Mouse (Mus musculus): ENCODE measurements around the gene Panx2.

Gene Panx2

DNA sequence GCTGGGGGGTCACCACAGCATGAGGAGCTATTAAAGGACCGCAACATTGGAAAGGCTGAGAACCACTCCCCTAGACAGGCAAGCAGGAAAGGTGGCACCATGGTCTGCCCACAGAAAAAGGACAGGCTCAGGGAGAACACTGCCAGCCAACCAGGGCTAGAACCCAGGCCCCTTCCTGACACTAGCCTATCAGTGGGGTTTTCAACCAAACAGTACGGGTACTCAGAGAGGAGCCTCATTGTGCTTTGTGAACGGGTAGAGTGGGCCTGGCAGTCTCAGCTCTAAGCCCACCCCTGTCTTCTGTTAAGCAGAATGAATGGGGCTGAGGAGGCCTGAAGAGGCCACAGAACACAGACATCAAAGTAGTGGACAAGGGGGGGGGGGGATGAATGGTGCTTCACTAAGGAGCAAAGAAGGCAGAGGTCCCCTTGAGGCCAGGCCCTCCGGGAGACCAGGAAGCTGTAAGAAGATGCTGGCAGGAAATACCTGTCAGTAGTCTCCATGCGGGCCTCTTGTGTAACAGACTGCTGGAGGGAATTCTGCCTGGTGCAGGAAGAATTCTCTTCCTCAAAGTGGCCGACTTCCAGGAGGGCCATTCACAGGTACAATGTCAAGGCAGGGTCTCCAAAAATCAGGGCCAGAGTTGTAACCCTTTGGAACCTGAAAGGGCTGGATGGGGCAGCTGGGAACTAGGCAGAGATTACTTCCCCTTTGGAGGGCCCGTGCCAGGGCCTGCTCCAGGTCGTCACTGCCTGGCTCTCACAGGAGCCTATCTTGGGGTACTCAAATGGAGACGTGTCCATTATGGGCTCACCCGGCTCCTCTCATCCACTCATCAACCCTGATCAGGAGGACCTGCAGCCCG lies 15.3 kb downstream of the Panx2 start, which contains the start of gene Trabd:
Trabd (plus strand) TSS at position 512 of the 865 bp plus-strand sequence.
- DNase-seq (ENCODE audit: low read depth, low spot score) = no peak

DNA sequence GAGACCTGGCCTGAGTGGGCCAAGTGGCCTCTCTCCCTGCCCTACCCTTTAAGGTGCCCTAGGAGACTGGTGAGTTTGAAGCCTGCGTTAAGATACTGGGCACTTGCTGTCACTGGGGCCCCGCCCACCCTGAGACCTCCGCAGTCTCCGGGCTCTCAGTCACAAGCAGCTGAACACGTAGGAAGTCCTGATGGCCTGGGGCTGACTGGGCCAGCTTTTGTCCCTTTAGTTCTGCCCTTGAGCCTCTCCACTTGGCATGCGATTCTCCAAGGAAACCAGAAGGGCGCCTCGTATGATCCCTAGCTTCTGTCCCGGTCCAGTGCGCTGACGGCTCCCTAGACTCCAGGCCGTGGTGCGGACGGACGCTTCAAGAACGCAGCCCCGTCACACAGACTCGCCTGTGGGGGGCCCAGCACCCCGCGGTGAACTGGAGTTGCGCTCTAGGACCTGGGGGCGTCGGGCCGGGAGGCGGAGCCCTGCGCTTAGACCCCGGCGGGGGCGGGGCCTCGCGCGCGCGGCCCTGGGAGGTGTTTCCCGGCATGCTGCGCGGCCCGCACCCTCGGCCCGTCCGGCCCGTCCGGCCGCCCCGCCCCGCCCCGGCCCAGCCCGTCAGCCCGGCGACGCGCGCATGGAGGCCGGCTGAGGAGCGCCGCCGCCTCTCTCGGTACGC lies 16.1 kb downstream of the Panx2 start:
- peak; percentile 71 for DNase-seq (ENCODE audit: low read depth, low spot score)

DNA sequence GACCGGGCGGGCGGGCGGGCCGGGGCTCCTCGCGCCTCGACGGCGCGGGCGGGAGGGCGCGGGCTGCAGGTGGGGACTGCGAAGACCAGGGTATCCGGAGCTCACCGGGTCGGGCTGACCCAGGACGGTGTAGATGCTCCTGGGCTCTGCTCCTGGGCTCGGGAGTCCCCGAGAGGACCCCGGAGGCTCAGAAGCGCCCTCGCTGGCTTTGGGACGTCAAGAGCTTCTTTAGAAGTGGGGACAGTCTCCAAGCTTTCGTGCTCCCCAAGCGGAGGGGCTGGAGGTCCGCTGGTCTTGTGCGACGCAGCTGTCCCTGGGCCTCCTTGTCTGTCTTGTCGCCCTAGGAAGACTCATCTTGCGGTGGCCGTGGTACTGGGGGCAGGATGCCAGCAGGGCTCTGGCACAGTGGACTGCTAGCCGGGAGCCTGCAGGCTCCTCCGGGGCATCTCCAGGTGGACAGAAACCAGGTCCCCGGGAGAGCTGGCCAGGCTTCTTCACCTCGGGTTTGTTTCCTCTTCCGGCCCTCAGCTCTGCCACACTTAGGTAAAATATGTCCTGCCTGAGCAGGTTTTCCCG lies 16.7 kb downstream of the Panx2 start:
- no peak for DNase-seq (ENCODE audit: low read depth, low spot score)

DNA sequence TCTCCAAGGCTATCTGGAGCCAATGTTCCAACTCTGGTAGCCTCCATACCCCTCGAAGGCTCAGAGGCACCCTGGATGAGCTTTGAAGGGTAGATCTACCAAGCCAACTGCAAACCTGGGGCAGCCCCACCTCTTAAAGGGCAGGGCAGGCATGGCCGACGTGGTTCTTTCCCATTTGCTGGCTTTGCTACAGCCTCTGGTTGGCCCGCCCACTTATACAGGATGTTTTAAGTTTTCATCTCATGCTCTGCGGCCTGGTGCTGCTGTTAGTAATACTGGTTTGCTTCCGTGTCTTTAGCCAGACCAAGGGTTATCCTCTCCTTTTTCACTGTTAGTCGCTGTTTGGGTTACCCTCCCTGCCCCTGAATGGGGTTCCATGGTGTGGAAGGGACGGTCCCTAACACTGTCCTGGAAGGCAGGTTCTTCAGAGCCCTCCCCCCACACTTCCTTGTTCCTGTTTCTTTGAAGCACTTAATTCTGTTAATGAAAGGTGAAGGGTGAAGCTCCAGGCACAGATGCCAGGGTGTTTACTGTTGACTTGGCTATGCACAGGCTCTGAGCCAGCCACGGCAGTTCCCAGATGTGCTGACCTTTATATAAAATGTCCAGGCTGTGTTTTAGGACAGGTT lies 18.8 kb downstream of the Panx2 start:
- DNase-seq (ENCODE audit: low read depth, low spot score) = no peak

DNA sequence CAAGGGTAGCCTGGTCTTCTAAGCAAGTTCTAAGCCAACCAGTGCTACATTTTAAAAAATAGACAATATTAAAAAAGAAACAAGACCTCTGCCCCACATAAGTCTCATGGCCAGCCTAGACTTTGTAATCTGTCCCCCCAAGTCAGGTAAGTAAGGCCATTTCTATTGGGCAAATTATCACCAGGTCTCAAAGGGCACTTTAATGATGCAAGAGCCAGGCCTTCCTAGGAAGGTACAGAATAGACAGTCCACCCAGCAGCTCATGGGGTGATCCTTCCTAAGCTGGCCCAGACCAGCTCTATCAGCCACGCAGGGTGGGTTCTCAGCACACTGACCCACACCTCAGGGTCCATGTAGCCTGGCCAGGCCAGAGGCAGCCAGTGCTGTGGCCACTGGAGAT lies 24.4 kb downstream of the Panx2 start:
- no peak for DNase-seq (ENCODE audit: low read depth, low spot score)

DNA sequence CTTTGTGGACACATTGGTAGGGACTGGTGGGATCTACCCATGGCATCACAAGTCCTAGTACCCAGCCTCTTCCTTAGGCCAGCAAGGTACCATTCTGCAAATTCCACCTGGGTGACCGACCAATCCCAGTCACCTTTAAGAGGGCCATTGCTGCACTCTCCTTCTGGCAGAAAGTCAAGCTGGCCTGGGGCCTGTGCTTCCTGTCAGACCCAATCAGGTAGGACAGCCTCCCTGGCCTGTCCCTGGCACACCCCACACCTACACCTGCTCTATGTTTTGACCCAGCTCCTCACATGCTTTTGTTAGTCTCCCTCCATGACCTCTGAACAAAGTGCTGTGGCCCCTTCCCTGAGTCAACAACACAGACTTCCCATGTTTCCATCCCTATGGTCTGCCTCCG lies 25.3 kb downstream of the Panx2 start:
- DNase-seq (ENCODE audit: low read depth, low spot score) = no peak

DNA sequence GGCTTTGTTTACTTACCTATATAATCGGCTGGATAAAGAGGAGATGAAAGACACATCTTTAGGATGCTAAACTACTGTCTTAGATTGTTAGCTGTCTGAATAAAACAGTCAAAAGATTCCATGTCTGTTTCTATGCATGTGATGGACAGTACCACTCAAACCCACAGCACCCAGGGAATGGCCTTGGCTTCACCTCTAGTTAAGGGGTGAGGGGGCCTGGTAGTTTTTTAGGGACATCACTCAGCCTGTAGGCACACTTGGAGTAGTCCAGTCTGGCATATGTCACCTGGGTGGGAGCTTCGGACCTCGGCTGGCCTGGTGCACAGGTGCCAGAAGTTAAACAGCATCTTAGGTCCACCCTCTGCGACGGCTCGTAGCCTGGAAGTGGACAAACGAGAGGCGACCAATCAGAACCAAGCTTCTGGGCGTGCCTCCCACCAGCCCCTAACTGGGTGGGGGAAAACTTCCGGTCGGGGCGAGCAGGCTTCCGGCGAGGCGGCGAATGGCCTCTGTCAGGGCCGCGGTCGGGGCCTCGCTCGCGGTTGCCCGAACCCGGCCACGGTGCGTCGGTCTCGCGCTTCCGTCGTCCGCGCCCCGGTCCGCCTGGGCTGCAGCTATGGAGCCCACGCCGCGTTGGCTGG lies 29.2 kb downstream of the Panx2 start, which contains the start of gene Selenoo:
Selenoo (plus strand) TSS at position 478 of the 641 bp plus-strand sequence.
- peak; percentile 75 for DNase-seq (ENCODE audit: low read depth, low spot score)

DNA sequence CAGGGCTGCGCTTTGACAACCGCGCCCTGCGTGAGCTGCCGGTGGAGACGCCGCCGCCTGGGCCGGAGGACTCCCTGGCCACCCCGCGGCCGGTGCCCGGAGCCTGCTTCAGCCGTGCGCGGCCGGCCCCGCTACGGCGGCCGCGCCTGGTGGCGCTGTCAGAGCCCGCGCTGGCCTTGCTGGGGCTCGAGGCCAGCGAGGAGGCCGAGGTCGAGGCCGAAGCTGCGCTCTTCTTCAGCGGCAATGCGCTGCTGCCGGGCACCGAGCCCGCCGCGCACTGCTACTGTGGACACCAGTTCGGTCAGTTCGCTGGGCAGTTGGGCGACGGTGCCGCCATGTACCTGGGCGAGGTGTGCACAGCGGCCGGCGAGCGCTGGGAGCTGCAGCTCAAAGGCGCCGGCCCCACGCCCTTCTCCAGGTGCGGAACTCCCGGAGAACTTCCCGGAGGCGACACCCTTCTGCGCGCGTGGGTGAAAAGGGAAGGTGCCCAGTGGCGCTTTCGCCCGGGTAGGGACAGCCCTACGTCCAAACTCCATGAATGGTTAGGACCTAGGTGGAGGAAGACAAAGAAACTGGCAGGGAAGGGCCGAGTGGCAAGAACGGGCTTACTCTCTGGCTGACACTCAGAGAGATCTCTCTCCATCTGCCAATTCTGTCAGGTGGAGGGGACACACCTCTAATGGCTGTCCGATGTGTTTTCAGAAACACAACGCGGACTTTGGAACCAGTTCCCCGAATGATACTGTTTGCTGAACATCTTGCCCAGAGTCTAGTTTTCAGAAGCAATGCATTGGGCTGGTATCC lies 29.9 kb downstream of the Panx2 start:
- DNase-seq (ENCODE audit: low read depth, low spot score) = no peak

DNA sequence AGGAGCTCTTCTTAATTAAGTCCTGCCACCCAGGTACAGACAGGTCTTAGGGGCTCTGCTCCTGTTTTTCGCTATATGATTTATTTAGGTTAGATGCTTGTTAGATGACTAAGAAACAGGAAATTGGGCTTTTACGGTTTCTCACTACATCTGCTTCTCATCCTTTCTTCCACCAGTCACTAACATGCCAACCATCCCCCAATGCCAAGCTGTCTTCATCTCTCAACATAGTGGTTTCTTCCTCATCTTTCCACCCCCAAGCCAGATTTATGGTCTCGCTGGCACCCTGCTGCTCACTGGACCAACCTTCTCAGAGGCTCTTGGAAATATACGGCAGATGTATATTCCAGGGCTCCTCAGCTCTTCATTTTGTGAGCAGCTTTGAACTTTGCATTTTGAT lies 31.1 kb downstream of the Panx2 start:
- DNase-seq (ENCODE audit: low read depth, low spot score) = no peak

DNA sequence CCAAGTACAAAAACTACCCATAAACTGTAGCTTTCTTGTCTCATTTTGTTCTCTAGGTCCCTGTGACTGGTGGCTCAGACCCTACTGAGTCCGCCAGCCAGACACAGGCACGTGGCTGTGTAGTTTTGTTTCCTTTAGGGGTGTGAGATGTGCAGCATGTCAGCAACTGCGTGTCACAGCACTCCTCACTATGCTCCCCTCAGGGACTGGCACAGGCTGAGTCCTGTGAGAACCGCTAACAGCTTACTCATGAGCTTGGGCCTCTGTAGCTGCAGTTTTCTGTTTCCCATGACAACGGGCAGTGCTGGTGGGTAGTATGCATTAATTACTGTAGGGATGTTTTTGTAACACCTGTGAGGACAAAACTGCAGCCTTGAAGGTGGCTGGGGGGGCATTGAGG lies 32.6 kb downstream of the Panx2 start:
- no peak for DNase-seq (ENCODE audit: low read depth, low spot score)

DNA sequence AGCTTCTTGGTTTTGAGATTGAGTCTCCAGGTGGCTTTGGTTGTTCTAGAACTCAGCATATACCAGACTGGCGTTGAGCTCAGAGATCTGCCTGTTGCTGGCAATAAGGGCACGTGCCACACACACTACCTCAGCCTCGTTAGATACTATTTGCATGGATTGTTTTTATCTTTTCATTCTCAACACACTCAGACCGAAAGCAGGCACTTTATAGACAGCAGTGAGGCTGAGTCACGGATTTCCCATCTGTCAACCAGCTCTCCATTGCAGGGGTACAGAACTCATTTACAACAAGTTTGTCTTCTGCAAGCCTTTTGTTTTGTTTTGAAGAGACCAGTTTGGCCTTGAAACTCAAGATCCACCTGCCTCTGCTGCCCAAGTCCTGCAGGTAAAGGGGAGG lies 37.9 kb downstream of the Panx2 start:
- DNase-seq (ENCODE audit: low read depth, low spot score) = no peak

DNA sequence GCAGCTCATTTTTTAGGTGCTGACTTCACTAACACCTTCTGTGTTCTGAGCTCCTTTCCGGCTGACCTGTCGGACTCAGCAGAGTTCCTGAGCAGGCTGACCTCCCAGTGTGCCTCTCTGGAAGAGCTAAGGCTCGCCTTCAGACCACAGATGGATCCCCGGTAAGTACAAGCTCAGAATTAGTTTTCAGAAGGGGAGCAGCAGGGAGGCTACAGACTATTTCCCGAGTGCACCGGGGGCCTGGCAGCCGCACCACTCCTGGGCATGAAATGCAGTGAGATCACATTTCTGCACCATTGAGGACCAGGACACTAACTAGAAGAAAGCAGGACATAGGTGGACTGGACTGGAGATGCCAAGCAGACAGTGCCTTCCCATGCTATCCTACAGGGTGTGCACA lies 39.1 kb downstream of the Panx2 start:
- no peak for DNase-seq (ENCODE audit: low read depth, low spot score)

DNA sequence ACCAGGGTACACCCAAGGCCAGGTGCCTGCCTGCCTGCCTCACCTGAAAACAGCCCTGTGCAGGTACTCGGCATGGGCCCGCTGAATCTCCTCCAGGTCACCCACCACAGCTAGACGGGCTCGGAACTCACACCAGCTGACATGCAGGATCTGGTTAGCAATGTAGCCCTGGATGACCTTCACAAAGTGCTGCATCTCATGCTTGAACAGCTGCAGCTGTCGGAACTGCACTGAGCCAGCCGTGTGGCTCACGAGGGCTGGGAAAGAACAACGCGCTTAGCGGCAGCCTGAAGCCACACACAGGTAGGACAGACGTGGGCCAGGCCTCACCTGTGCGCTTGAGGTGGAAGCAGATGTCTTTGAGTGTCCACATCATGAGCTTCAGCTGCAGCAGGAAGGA lies 41.3 kb downstream of the Panx2 start:
- DNase-seq (ENCODE audit: low read depth, low spot score) = no peak

DNA sequence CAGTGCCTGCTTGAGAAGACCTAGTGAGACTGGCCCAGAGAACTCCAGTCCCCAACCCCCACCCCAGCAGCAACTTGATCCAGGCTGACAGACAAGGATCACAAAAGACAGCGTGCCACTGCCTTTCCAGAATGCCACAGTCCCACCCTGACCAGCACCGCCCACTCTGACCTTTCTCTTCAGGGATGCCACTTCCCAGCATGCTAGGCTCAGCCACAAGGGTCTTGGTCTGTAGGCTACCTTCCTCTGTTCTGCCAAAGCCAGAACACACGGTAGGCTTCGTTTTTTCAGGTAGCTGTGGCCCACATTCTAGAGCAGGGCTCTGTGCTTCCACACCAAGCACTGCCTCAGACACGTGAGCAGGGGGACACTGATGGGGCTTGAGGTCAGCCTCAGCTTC lies 43.1 kb downstream of the Panx2 start:
- DNase-seq (ENCODE audit: low read depth, low spot score) = no peak

DNA sequence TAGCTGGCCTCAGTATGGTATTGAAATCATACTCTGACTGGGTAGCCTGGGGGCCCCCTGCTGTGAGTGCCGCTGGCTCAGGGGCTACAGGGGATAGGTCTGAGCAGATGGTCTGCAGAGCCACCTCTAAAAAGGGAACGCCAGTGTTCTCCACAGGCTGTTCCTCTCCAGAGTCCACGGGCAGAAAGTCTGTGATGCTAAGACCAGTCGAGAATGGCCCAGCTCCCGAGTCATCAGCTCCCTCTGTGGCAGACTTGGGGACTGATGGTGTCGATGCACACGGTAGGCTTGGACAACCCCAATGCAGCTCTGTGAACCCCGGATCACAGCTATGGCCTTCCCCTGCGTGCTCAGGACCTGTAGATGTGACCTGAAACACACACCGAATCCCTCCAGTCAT lies 44.4 kb downstream of the Panx2 start:
- DNase-seq (ENCODE audit: low read depth, low spot score) = no peak

DNA sequence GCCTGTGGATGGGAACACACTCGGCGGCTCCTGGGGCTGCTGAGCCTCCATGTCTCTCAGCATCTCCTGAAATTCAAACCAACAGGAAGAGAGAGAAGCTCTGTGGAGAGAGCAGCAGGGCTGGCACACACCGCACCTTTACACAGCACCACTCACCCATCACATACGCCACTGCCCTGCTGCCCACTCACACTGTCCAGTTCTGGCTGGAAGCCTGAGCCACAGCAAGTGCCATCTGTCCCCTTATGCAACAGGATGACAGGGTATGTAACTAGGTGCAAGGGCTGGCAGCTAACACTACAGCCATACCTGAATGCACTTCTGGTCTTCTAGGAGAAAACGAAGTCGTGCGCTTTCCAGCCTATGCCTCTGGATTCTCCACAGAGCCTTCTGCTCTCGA lies 44.9 kb downstream of the Panx2 start:
- no peak for DNase-seq (ENCODE audit: low read depth, low spot score)

DNA sequence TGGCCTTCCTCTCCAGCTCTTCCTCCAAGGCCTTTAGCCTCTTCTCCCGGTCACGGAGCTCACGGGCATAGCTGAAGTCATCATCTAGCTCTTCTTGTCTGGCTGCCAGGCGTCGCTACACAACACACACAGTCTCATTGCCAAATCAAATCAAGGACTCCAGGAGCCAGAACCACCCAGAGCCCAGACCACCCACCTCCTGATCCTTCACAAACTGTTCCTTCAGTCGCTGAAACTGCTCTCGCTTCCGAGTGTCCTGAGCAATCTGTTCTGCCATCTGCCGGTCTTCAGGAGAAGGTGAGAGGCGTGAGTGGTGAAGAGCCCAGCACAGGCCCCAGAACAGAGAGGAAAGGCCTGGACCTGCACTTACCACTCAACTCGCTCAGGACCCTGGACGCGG lies 46.5 kb downstream of the Panx2 start:
- no peak for DNase-seq (ENCODE audit: low read depth, low spot score)

DNA sequence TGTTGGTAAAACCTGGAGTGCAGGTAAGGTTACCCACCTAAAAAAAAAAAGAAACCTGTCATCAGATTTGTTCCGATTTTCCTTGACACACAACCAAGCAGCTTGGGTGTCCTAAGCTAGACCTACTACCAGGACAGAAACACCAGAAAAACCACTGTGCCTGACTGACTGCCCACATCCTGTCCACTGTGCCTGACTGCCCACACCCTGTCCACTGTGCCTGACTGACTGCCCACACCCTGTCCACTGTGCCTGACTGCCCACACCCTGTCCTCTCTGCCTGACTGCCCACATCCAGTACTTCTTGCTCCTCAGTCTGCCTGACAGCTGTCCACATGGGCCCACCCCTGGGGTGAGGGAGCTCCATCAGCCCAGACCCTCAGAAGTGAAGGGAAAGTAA lies 47.4 kb downstream of the Panx2 start:
- no peak for DNase-seq (ENCODE audit: low read depth, low spot score)

DNA sequence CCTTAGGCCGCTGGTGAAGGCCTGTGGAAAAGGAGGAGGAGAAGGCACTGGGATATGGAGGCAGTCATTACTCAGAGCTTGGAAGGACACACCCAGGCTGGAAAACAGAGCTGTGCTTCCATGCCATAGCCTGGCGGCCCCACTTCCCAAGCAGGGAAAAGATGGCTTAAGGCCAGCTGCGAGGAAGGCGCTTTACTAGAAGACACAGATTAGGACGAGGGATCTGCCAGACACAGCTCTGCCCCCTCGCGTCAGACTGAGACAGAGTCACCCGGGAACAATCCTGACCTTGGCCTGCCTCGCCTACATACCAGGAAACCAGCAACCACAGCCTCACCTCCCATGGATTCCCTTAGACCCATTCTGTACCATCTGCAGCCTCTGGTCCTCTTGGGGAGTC lies 50.6 kb downstream of the Panx2 start:
- DNase-seq (ENCODE audit: low read depth, low spot score) = no peak

DNA sequence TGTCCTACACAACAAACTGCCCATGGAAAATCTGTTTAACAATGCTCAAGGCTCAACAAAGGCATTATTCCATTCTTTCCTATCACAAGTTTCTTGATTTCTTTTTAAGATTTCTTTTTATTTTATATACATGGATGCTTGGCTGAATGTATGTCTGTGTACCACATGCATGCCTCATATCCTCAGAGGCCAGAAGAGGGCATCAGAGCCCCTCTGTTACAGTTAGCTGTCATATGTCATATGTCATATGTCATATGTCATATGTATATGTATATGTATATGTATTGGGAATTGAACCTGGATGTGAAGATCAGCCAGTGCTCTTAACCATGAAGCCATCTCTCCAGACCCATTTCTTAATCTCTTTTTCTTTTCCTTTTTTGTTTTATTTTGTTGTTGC lies 58.5 kb downstream of the Panx2 start:
- DNase-seq (ENCODE audit: low read depth, low spot score) = no peak
